Comparison of ENCODE assay signal across 8 mouse cellular contexts in the genomic region with DNA sequence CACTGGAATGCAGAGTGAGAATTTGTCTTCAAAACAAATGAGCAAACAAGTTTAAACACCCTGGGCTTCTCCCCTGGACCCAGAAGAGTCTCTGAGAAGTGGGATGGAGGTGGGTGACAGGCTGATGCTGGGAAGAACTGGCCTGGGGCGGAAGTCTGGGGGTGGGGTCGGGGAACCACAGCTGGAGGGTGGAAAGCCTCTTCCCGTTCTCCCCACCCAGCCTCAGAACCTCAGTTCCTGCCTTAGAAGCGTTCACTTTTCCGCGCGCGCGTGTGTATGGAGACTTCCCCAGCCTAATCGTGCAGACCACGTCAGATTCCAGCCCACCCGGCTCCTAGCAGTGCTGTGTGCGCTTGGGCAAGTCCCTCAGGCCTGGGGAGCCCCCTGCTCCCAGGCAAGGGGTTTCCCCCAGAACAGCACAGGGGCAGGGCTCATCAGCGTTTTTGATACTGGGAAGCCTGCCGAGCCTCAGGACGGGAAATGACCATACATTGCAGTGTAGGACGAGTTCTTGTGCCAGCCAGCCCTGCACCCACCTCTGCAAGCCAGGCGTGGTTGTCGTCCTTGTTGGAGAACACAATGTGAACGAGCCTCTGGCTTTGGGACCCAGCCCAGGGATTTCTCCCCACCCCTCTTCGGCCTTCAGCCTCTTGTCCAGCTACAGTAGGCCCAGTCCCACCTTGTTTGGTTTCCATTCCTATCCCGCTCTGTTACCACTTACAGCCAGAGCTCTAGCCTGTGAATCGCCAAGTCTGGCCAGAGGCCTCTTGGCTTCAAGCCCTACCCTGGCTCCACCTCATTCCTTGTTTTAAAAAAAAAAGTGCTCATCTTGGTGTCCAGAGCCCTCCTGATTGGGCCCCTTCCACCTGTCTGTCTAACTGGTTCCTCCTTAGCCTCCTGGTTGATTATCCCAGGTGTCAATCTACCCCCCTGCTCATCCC. TPM values are rescaled to one million over a fixed set of nuclear protein-coding genes. Genes with fewer than 3 reads are reported as not detected.
DNase-seq lines count a peak whose midpoint lies in the region; ATAC-seq and TF ChIP-seq lines count a peak whose summit lies in the region.

No protein-coding gene starts in this region.

- no peak for TF ChIP-seq CTCF in CH12.LX (conservative IDR thresholded peaks at IDR 0.05 in 1 of 2, IDR thresholded peaks at IDR 0.05 in 1 of 2; ENCODE audit: low read depth in 2 of 2, low read length in 2 of 2)

- H3K4me2 ChIP-seq in CH12.LX (ENCODE audit: insufficient read depth, low read depth, poor library complexity, severe bottlenecking) = peak overlapping the region; percentile 72
- H3K4me2 ChIP-seq in forebrain, embryonic 11.5 days (ENCODE audit: low read depth, low read length, severe bottlenecking) = peak overlapping the region; percentile 70

- TF ChIP-seq EP300 in CH12.LX (IDR thresholded peaks at IDR 0.05; ENCODE audit: low read length) = no peak; the same call in 1 of the 2 replicates

- no peak for TF ChIP-seq RAD21 in CH12.LX (IDR thresholded peaks at IDR 0.05; ENCODE audit: low read depth, low read length)

- peak overlapping the region; percentile 89 for H3K27ac ChIP-seq in CH12.LX (ENCODE audit: insufficient read depth, low read depth)
- peak overlapping the region; percentile 89 for H3K27ac ChIP-seq in forebrain, embryonic 11.5 days (ENCODE audit: low read depth, low read length)

- no peaks in the 10 kb centered on the region for H3K9me3 ChIP-seq in CH12.LX (replicated peaks; ENCODE audit: low read length)
- no peaks in the 10 kb centered on the region for H3K9me3 ChIP-seq in forebrain, embryonic 11.5 days (ENCODE audit: control insufficient read depth, low read length)

- H3K36me3 ChIP-seq in CH12.LX (replicated peaks in 1 of 2; ENCODE audit: control insufficient read depth in 1 of 2, insufficient read depth in 1 of 2, low read length in 1 of 2) = peaks cover 11 to 28% of the 10 kb centered on the region in 2 experiments
- peaks cover 2% of the 10 kb centered on the region; the same call in 1 of the 2 replicates for H3K36me3 ChIP-seq in forebrain, embryonic 11.5 days (ENCODE audit: control insufficient read depth, insufficient read depth, low read length)

- H3K27me3 ChIP-seq in CH12.LX (replicated peaks) = no peaks in the 10 kb centered on the region
- H3K27me3 ChIP-seq in forebrain, embryonic 11.5 days (ENCODE audit: control insufficient read depth, insufficient read depth, low read length) = no peaks in the 10 kb centered on the region

- H3K9ac ChIP-seq in CH12.LX (ENCODE audit: insufficient read depth, low read depth) = peak overlapping the region; percentile 85
- peak overlapping the region; percentile 94 for H3K9ac ChIP-seq in forebrain, embryonic 11.5 days (ENCODE audit: low read length)

- peaks cover 21 to 55% of the 10 kb centered on the region in 2 experiments for H3K4me1 ChIP-seq in CH12.LX (ENCODE audit: control insufficient read depth in 1 of 2, insufficient read depth in 2 of 2)
- peaks cover 16% of the 10 kb centered on the region; the same call in 1 of the 2 replicates for H3K4me1 ChIP-seq in forebrain, embryonic 11.5 days (replicated peaks; ENCODE audit: control insufficient read depth, insufficient read depth, low read length)

- peak; percentile 25 for ATAC-seq in forebrain, embryonic 11.5 days (replicated peaks; ENCODE audit: low FRiP score)
- ATAC-seq in megakaryocyte, adult 5-6 weeks (ENCODE audit: poor library complexity, severe bottlenecking) = peak; percentile 36

- peaks cover 39% of the 10 kb centered on the region for H3K79me2 ChIP-seq in CH12.LX (replicated peaks; ENCODE audit: control insufficient read depth, extremely low read depth, insufficient read depth, poor library complexity, severe bottlenecking)

- in situ Hi-C loops in CH12.LX (cut with MboI; ENCODE audit: low pct_ligation_motif_present, low pct_unique_long_range_greater_than_20kb, low sequenced_read_pairs) = no loop called here

- H3K4me3 ChIP-seq in CH12.LX (replicated peaks in 1 of 3; ENCODE audit: low read depth in 2 of 3, low read length in 2 of 3, poor library complexity in 1 of 3) = peak overlapping the region; percentile 82 to 97 (median 96)
- H3K4me3 ChIP-seq in forebrain, embryonic 11.5 days (ENCODE audit: low read depth, low read length) = peak overlapping the region; percentile 89

- peak; percentile 88 for DNase-seq in CH12.LX (ENCODE audit: extremely low read depth)
- peak; percentile 71 for DNase-seq in adrenal gland, postnatal 10 days
- peak; percentile 75 for DNase-seq in forebrain, embryonic 11.5 days (ENCODE audit: low spot score)
- peak; percentile 68 to 70 for DNase-seq in heart, postnatal 14 days
- DNase-seq in kidney, postnatal 4 days = peak; percentile 77 to 87
- peak; percentile 55 for DNase-seq in right cerebral cortex, postnatal 25 days
- no peak for DNase-seq in Muller cell, postnatal 12 days (ENCODE audit: inconsistent ontology term)

- dilution Hi-C loops in CH12.LX (cut with MboI; ENCODE audit: extremely low pct_ligation_motif_present, extremely low pct_unique_long_range_greater_than_20kb, low sequenced_read_pairs) = no loop called here

- peak; percentile 56; the same call in 1 of the 2 replicates for TF ChIP-seq POLR2A in CH12.LX (IDR thresholded peaks at IDR 0.05; ENCODE audit: low read depth, low read length)

- 26% methylated on average over 23 of the region's 23 CpGs for WGBS in forebrain, embryonic 11.5 days

- intact Hi-C loops in heart, postnatal 14 days (cut with DNase I) = no loop called here

TF ChIP-seq in CH12.LX, 34 proteins besides CTCF, POLR2A, EP300 and RAD21 (continues in another document):
- TF ChIP-seq JUND (conservative IDR thresholded peaks at IDR 0.05; ENCODE audit: low read depth, low read length) (no peak), BHLHE40 (IDR thresholded peaks at IDR 0.05; ENCODE audit: low read depth, low read length) (peak; percentile 86), ZNF384 (IDR thresholded peaks at IDR 0.05; ENCODE audit: low read depth, low read length) (peak; percentile 94), MXI1 (IDR thresholded peaks at IDR 0.05; ENCODE audit: low read depth, low read length) (no peak), E2F4 (IDR thresholded peaks at IDR 0.05; ENCODE audit: insufficient replicate concordance, low read depth, low read length) (no peak), RCOR1 (conservative IDR thresholded peaks at IDR 0.05; ENCODE audit: low read depth, low read length) (no peak; the same call in 1 of the 2 replicates), KAT2A (IDR thresholded peaks at IDR 0.05; ENCODE audit: insufficient replicate concordance, low read length) (no peak), ETS1 (conservative IDR thresholded peaks at IDR 0.05; ENCODE audit: low read depth, low read length) (peak; percentile 85), ELF1 (IDR thresholded peaks at IDR 0.05; ENCODE audit: low read depth, low read length) (peak; percentile 57; the same call in 1 of the 2 replicates), ZC3H11A (IDR thresholded peaks at IDR 0.05; ENCODE audit: low read depth, low read length) (no peak), MYC (IDR thresholded peaks at IDR 0.05; ENCODE audit: low read depth, low read length) (peak; percentile 3; the same call in 1 of the 2 replicates), TCF12 (IDR thresholded peaks at IDR 0.05; ENCODE audit: low read depth, low read length) (peak; percentile 22; the same call in 1 of the 2 replicates), NRF1 (IDR thresholded peaks at IDR 0.05; ENCODE audit: low read depth, low read length) (peak; percentile 44; the same call in 1 of the 2 replicates), GABPA (IDR thresholded peaks at IDR 0.05; ENCODE audit: insufficient replicate concordance, low read depth, low read length) (no peak), ZKSCAN1 (IDR thresholded peaks at IDR 0.05; ENCODE audit: borderline replicate concordance, low read depth, low read length) (no peak), USF1 (IDR thresholded peaks at IDR 0.05; ENCODE audit: low read depth, low read length) (no peak), TBP (conservative IDR thresholded peaks at IDR 0.05; ENCODE audit: low read depth, low read length) (no peak; the same call in 1 of the 2 replicates), HCFC1 (IDR thresholded peaks at IDR 0.05; ENCODE audit: low read depth, low read length) (no peak; the same call in 1 of the 2 replicates), CHD2 (IDR thresholded peaks at IDR 0.05; ENCODE audit: low read length) (peak; percentile 30; the same call in 1 of the 2 replicates), JUN (IDR thresholded peaks at IDR 0.05; ENCODE audit: insufficient read depth, low read depth, low read length) (no peak), POLR2AphosphoS2 (IDR thresholded peaks at IDR 0.05; ENCODE audit: low read depth, low read length) (no peak), NELFE (IDR thresholded peaks at IDR 0.05; ENCODE audit: low read depth, low read length) (no peak; the same call in 1 of the 2 replicates)

RNA-seq across cellular contexts. Expression of a gene that starts 4.1 kb away (rescaled TPM):
- total RNA-seq in CH12.LX (2012; rRNA removed) (66.6 and 86.0 TPM in 2 replicates), CH12.LX (2014; rRNA removed) (45.7 and 49.5 TPM in 2 replicates)
- polyA plus RNA-seq in CH12.LX (2012; ENCODE audit: insufficient read length, low read depth) = 70.0 and 90.7 TPM in 2 replicates
- total RNA-seq in adrenal gland, postnatal 10 days (2021) = 10 to 100 TPM; 39.4 to 60.0 TPM
- polyA plus RNA-seq in forebrain, embryonic 11.5 days (2014; fragmentation: Nextera tagmentation; extraction: Ambion mirVana) = 133 and 135 TPM in 2 replicates
- 10 to 100 TPM; 30.3 to 34.1 TPM for total RNA-seq in heart, postnatal 14 days (2021)
- total RNA-seq in megakaryocyte, adult 5-6 weeks (2015) = 74.2 and 76.0 TPM in 2 replicates
- total RNA-seq in megakaryocyte, adult 5-6 weeks (2017) = 34.1 and 35.3 TPM in 2 replicates

RNA-seq across cellular contexts. Expression of a gene that starts 24.8 kb away (rescaled TPM):
- 0.17 and 0.30 TPM in 2 replicates for total RNA-seq in CH12.LX (2012; rRNA removed)
- not detected in 2 replicates for total RNA-seq in CH12.LX (2014; rRNA removed)
- not detected in 2 replicates for polyA plus RNA-seq in CH12.LX (2012; ENCODE audit: insufficient read length, low read depth)
- total RNA-seq in adrenal gland, postnatal 10 days (2021) = 10 to 100 TPM; 15.7 to 39.2 TPM
- polyA plus RNA-seq in forebrain, embryonic 11.5 days (2014; fragmentation: Nextera tagmentation; extraction: Ambion mirVana) = 0.84 and 1.2 TPM in 2 replicates
- 10 to 100 TPM; 17.9 to 18.4 TPM for total RNA-seq in heart, postnatal 14 days (2021)
- 0.52 TPM in 1 of 2 replicates, not detected in the other for total RNA-seq in megakaryocyte, adult 5-6 weeks (2015)
- total RNA-seq in megakaryocyte, adult 5-6 weeks (2017) = 0.28 and 0.59 TPM in 2 replicates

RNA-seq across cellular contexts. Expression of a gene that starts 36.5 kb away (rescaled TPM):
- total RNA-seq in CH12.LX (2012; rRNA removed) (1.7 and 3.0 TPM in 2 replicates), CH12.LX (2014; rRNA removed) (8.7 and 11.2 TPM in 2 replicates)
- polyA plus RNA-seq in CH12.LX (2012; ENCODE audit: insufficient read length, low read depth) = 16.7 and 18.7 TPM in 2 replicates
- 10 to 100 TPM; 25.1 to 65.2 TPM for total RNA-seq in adrenal gland, postnatal 10 days (2021)
- 0.29 and 0.39 TPM in 2 replicates for polyA plus RNA-seq in forebrain, embryonic 11.5 days (2014; fragmentation: Nextera tagmentation; extraction: Ambion mirVana)
- 1 to 10 TPM; 2.1 to 2.3 TPM for total RNA-seq in heart, postnatal 14 days (2021)
- 1.5 and 2.1 TPM in 2 replicates for total RNA-seq in megakaryocyte, adult 5-6 weeks (2015)
- 0.33 and 1.7 TPM in 2 replicates for total RNA-seq in megakaryocyte, adult 5-6 weeks (2017)

Comparison
In these comparisons a context has a peak if more than half of its experiments do, and no peak if none do; other contexts are left out.
1. RNA of a gene that starts 24.8 kb away (total RNA-seq): 15.7 to 39.2 TPM in adrenal gland, postnatal 10 days and 17.9 to 18.4 TPM in heart, postnatal 14 days; 0.28 to 0.59 TPM in megakaryocyte, adult 5-6 weeks and 0.17 to 0.30 TPM in CH12.LX; every median in the first group is over 10 times any median in the second.